Mouse (Mus musculus) right cerebral cortex, adult 18-20 months (tissue): ENCODE measurements around the gene Rpgrip1.

Experiments used
- DNase-seq: peaks from one replicate; pipeline ENCODE4 v3.0.0; 2022; ENCODE audit warnings: mixed read lengths

The Rpgrip1 gene

GRCm38 (mm10) chr14:52198141-52198540 lies 87.6 kb downstream of the Rpgrip1 start:
- no peak for DNase-seq

DNA sequence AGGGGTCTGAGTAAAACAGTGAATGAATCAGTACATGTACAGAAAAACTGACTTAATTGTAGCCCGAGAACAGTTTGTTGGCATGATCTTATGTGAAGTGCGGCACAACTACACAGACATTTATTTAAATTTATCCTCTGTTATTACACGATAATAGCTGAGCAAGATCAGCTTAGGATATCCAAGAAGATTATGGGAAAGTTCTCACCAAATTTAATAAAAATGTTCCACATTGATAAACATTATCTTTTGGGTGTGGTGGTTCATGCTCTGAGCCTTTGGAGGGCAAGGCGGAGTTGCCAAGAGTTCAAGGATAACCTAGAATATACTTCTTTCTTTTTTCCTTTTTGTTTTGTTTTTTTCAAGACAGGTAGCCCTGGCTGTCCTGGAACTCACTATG lies 88.9 kb downstream of the Rpgrip1 start:
- no peak for DNase-seq
